Mouse (Mus musculus) thymus, postnatal 0 days (tissue): Measurements from ENCODE around the gene Map3k7. TPM values are rescaled to one million over a fixed set of nuclear protein-coding genes. Genes with fewer than 3 reads are reported as not detected.
A peak's percentile ranks its signal among the peaks of the same experiment; 100 is the strongest.
"Not testable (repeated sequence)": the region's sequence is repeated elsewhere in the genome, so short reads cannot be mapped to it uniquely, and the experiment has no call there.

Experiments
- DNase-seq: peaks from one replicate; pipeline ENCODE4 v3.0.0-alpha.2; 2015; ENCODE audit warnings: low spot score
- polyA plus RNA-seq: library from polyadenylated mRNA; unstranded; fragments of >200 nt; fragmentation: Nextera tagmentation; extraction: Ambion mirVana; gene quantifications from 2 replicates; pipeline ENCODE4 v1.2.1, GENCODE M21; 2015

The Map3k7 gene
- polyA plus RNA-seq, 1 experiment from 2014 or later = 26.5 TPM

DNA sequence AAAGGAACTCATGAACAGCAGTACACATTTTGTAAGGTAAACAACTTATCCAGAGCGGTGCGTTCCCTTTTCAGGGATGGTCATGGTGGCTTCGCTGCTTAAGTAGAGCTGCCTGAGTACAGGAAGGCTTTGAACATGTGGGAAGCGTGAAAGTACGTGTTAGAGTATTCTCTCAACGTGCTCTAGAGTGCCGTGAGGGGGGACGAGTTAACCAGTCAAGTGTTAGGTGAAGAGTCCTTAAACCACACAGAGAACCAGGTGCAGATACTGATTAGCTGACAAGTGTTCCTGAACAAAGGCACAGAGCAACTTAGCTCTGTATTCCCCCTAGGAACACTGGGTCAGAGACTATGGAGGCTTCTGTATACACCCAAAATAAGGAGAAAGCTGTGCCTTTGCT lies 18.0 kb downstream of the Map3k7 start:
- DNase-seq = no peak

DNA sequence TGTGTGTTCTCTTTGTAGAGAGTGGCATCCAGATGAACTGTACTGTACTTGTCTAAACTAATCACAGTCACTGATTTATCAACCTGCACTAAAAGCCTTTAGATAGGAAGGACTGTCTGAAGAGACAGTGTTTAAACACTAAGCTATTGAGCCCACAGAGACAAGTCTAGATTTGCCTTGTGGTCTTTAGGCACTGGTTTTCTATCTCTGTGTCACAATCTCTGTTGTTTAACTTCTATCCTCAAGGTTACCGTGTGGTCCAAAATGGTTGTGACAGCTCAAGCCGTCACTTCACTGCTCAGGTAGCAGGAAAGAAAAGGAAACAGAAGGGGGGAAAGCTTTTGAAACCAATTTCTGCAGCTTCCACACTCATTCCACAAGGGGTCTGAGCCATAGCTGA lies 29.5 kb downstream of the Map3k7 start:
- no peak for DNase-seq

DNA sequence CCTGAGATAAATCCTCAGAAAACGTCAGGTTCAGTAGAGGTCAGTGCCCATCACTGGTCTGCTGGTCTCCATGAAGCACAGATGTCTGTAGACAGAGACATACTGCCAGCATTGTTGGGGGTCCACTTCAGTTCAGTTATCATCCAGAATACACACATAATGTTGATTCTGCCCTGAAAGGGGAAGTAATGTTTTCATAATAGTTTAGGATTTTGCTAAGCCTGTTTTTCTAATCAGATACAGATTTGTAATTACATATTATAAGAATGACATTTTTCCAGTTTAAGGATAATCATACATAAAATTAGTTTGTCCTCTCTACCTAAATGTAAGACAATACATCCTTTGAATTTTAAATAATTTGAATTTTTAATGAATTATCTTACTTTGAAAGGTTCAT lies 30.0 kb downstream of the Map3k7 start:
- no peak for DNase-seq

DNA sequence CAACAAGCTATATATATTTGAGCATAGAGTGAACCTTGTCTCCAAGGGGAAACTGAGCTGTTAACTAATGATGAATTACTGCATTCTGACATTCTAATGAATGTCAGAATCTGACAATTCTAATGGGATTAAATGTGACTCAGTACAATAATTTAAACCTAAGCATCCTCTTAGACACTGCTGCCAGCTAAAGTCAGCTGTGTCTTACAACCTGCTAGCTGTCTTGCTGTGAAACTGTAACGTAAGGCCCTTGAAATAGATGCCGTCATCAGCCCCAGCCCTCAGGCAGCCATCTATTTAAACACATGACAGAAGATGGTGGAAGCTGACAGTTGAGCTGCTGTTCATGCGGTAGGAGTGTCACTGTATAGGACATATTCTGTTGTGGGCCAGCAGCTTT lies 37.6 kb downstream of the Map3k7 start:
- no peak for DNase-seq

DNA sequence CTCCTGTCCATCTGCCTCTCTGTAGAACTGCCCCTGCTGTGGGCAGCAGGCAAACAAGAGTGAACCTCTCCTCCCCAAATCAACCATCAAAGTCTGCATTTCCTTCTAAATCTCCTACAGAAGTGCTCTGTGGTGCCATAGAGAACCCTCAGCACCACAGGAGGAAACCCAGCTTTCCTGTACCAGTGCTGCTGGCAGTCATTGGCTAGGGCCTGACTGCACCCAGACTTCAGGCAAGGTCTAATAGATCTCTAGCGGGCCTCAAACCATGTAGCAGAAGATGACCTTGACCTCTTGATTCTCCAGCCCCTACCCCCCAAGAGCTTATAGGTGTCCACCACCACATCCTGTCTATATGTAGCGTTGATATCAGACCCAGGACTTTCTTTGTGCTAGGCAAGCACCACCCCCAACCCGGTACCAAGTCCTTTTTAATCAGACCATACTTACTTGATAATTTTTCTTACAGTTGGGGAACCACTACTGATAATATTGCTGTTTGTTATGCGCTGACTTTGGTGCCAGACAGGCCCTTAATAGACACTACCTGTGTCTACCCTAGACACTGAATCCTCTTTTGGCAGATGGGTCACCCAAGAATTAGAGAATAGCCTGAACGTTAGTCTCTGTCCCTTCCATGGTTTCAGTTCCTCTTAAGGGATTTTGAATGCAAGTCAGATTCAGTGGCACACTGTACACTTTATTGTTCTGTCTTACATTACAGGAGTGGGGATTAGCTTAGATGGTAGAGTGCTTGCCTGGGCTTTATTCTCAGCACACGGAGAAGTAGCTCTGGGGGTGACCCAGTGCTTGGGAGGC lies 41.1 kb downstream of the Map3k7 start:
- DNase-seq = no peak

DNA sequence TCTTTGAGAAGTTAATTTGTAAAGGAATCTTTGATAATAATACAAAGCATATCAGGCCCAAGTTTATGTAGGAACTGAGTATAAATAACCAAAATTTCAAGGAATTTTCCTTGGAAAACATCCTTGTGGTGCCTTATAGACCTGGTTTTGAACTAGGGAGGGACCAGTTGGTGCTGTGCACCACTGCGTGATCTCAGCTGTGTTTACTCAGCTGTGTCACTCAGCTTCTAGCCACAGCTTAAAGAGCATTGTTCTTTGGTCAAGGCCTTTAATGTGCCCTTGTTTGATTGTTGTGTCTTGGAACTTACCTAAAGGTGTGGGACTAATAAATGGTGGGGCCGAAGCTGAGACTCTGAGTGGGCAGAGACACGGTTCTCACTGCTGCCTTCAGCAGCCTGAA lies 43.3 kb downstream of the Map3k7 start:
- DNase-seq = no peak

DNA sequence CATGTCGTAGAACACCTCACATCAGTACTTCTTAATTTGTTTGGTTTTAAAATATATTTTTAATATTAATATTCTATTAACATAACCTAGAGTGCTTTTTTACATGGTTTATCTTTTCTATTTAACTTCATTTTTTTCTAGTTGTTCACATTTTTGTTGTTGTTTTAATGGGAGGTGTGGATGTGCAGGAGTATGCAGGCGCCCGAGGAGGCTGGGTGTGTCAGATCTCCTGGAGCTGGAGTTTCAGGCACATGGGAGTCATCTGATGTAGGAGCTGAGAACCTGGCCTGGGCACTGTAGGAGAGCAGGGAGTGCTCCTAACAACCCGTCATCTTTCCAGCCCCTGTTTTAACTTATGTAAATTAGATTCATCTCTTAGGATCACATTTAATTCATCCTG lies 44.2 kb downstream of the Map3k7 start:
- no peak for DNase-seq

DNA sequence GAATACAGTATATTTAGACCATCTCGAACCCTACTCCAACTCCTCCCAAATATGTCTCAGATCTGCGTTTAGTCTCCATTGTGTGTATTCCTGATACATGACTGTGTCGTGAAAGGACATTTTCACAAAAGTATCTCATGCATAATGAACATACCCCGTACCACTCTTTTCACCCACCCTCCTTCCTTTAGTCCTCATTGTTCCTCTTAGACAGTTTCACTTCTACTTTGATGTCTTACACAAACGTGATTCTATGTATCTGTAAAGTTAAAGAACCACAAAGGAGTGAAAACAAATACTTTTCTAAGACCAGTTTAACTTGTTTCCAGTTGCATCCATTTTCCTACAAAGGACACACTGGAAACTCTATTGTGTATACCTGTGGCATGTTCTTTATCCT lies 46.9 kb downstream of the Map3k7 start:
- no peak for DNase-seq

DNA sequence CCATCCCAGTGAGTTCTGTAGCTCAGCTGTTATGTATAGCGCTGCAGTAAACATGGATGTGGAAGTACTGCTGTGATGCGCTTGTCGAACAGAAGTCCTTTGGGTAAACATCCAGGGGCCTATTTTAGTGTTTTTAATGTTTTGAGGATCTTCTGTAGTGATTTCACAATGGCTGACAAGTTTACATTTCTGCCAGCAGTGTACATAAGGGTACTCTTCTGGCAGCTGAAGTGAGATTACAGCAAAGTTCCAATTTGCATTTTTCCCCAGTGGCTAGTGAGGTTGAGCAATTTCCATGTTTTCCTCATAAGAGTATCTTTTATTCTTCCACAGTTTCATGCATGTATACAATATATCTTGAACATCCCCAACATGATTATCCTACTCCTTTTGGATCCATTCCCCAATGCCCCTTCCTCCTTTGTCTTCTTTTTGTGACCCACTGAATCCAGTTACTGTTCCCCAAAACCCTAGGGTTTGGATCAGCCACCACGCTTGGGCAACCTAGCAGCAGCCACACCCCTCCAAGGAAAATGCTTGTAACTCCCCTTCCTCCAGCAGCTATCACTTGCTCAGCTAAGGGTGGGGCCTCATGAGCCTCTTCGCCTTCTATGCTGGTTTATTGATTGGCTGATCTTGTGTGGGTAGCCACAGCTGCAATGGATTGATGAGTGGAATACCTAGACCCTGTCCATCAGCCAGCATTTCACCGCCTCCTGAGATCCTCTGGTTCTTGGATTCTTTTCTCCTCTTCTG lies 47.5 kb downstream of the Map3k7 start:
- no peak for DNase-seq

DNA sequence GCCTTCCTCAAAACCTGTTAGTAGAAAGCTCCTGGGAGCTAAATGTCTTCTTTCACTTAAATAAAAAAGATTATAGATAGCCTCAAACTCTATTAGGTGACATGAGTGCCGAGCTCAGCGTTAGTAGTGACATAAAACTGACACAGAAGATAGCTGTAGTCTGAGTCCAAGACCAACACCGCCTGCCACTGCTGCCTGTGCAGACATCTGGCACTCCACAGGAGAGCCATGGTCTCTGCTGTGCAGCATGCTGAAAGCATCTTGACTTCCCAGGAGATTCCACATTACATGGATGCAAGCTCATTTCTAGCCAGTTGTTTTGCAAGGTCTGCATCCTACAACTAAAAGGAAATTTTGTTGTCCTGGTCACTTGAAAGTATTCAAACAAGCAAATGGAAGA lies 57.2 kb downstream of the Map3k7 start:
- no peak for DNase-seq

DNA sequence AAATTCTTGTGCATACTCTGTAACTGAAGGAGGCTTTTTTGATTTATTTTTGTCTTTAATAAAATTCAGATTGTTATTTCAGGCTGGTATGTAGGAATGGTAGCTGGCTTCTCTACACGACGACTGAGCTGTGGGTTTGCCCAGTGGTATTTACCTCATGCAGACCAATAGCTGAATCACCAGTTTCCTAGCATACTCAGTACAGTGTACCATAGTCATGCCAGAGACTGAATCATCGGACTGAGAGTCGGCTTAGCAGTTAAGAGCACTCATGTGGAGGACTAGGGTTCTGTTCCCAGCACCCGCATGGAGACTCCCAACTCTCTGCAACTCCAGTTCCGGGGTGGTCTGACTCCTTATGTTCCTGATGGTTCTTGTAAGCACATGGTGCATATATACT lies 58.4 kb downstream of the Map3k7 start:
- no peak for DNase-seq

DNA sequence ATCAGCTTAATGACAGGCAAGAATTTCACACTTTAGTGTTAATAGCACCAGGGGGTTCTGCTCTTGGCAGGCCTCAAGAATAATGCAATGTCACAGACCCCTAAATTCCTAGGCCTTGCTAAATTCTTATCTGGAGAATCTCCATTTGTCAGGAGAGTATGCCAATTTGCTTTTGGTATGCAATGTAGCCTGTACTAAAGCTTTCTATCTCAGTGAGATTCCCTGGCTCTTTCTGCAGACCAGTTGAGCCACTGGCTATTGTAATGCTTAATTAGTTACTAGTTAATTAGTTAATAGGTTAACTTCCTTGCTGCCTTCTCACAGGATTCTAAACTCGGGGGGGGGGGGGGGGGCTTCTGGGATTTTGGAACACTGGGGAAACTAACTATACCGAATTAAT lies 60.3 kb downstream of the Map3k7 start:
- not testable (repeated sequence) for DNase-seq

DNA sequence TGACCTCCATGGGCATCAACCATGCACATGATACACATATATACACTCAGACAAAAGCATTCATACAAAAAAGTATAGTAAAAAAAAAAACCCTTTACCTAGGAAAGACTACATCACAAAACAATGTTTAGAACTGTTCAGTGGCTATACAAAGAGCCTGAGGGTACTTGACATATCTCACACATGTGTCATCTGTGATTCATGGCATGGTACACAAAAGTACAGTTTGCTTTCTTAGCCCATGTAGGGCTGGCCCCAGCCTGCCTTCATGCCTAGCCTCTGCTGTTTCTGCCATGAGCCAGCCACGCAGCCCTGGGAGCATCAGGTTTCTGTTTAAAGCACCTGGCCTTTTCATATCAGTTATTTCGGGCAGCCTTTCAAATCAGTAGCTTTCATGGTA lies 61.2 kb downstream of the Map3k7 start:
- DNase-seq = no peak

DNA sequence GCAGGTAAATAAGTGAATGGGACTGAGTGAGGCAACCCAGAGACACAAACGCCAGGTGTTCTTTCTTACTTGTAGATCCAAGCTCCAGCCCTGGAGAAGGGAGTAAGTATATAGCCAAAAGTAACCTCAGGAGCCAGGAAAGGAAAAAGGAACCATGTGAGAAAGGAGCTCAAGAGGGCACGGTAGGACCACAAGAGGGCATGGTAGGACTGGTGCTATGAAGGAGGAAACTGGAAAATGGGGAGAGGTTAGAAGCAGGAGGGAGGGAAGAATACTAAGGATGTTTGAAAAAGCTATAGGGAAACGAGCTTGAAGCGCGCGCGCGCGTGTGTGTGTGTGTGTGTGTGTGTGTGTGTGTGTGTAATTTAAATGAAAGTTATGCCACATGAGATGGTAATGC lies 63.2 kb downstream of the Map3k7 start:
- no peak for DNase-seq

DNA sequence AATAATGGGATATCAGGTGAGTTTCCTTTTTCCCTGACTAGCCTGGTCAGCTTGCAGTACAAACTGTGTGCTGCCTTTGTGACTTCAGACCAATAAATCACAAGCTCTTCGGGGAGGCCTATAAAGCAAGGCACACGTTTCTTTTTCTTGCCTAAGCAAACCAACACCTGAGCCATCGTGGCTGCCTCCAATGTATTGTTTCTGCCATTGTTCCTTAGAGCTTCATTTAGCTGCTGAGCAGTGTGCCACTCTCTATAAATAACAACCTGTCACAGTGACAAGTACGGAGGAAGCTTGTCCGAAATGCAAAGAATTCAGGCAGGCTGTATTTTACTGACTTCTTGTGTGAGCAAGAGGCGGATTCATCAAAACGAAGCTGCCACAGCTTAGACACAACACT lies 73.4 kb downstream of the Map3k7 start:
- no peak for DNase-seq

DNA sequence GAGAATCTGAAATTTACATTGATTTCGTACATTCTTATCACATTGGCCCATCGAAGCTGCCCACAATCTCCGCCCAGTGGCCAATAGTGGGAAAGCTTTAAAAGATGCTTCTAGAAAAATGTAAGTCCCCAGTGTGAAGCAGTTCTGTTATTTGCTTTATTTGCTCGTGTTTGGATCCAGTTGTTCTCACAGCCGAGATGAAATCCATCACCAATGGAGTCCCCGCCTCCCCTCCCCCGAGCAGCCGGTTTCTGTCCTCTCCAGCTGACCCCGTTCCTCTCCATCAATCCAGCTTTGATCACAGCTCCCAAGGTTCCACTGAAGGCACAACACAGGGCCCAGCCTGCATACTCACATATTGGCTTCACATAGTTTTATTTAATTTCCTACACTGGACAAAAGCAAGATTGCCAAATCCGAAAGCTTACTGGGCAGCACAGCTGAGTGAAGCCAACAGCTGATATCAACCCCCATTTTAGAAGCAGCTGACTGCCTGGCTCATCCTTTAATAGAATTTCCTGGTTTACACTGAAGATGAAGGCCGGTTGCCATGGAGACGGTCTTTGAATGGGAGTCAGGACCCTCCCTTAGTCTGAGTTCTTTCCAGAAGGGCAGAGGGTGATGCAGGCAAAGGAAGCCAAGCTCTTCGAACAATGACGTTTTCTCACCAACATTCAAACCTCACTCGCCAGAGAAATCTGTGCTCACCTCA lies 78.0 kb downstream of the Map3k7 start:
- DNase-seq = no peak

DNA sequence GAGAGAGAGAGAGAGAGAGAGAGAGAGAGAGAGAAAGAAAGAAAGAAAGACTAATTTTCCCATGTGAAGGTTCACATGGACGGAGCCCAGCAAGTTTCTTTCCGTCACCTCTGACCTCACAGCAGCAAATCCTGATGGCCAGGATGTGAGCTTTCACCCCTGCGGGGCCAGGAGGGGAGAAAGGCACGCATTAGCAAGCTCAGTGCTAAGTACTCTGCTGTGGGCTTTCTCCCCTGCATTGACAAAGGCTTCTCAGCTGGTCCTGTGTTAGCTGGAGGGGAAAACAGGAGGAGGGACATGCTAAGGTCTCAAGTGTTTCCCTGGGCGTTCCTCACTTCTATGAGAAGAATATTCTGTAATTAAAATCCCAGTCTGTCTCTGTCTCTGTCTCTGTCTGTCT lies 81.3 kb downstream of the Map3k7 start:
- DNase-seq = no peak

DNA sequence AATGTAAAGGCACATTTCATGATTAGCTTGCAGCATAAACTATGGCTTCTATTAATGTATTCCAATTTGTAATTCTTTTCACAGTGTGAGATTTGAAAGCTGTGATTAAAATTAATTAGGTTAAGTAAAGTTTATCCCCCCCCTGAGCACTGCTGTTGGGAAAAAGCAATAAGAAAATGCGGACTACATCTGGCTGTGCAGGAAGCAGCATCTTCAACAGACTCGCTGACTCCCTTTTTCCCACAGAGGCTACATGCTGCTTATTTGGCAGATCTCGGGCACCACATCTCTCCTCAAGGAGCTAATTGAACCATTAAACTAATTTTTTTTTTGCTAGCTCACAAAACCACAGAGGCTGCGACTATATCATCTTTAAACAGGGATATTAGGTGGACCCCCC lies 85.9 kb downstream of the Map3k7 start:
- no peak for DNase-seq

DNA sequence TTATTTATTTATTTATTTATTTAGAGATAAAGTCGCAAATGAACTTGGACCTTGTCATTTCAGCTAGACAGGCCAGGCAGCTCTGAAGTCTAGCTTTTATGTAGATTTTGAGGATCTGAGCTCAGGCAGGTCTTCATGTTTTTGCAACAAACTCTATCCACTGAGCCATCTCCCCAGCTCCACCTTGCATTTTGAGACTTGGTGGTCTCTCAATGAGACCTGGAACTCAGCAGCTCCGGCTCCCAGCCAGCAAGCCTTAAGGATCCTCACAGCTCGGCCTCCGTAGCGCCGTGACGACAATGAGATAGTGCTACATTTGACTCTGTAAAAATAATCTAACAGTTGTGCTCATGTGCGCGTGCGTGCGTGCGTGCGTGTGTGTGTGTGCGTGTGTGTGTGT lies 89.3 kb downstream of the Map3k7 start:
- no peak for DNase-seq

DNA sequence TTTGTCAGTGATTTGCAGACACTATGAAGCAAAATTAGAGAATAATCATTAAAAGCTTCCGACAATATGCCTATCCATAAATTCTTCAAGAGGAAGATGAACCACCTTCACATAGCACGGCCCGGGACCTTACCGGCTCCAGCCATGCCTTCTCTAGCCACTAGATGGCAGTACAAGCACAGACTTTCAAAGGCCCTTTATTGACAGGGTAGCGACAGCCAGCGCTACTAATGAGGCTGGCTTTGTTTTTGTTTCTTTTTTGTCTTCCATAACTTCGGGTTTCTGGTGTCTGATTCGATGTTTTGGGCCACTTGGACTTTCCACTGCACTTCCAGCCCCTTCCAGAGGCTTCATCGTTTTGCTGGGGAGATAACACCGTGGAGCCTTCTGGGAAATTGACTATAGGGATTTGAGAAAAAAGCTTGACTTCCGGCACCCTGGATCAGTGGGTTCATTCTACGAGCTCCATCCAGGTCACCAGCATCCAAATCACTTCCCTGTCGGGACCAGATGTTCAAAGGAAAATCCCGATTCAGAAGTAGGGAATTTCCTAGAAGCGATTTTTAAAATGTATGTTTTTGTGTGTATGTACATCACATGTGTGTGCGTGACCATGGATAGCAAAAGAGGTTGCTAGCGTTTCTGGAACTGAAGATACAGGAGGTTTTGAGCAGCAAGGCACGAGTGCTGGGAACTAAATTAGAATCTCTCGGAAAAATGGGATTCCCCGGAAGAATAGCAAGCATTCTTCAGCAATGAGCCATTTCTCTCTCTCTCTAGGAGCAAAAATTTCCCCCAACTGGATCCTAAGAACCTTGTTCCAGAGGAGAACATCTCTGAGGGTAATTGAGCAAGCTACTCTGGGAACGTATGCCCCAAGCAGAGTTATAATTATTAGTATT lies 91.5 kb downstream of the Map3k7 start:
- DNase-seq = peak; percentile 84

DNA sequence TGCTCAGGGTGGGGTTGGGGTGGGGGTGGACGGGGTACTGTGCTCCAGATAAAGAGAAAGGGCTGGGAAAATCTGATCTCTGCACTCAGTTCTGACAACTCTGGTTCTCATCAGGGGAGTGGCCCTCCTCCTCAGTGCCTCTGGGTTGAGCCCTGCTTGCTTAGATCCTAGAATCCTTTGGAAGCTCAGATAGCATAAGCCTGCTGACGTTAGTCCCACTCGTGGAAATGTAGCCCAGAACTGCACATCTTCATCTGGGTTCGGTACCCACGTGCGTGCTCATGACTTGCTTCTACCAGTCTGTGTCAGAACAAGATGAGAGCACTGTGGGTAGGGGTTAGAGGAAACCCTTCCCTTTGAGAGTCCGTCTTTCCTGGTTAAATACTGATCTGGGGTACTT lies 92.5 kb downstream of the Map3k7 start:
- DNase-seq = no peak
